Mouse (Mus musculus) heart, embryonic 10.5 days (tissue): ENCODE results near the gene Parvb. TPM values are rescaled to one million over a fixed set of nuclear protein-coding genes. Genes with fewer than 3 reads are reported as not detected.

ENCODE experiments used
- DNase-seq: peaks from one replicate; pipeline ENCODE4 v3.0.0-alpha.2; 2017; ENCODE audit warnings: low spot score
- H3K27ac ChIP-seq: fragments of 300-500 bp; sonication (generic); 2 replicates; pipeline ENCODE4 v1.5.1; 2016; ENCODE audit warnings: mild to moderate bottlenecking
- H3K27me3 ChIP-seq: fragments of 300-500 bp; sonication (generic); 2 replicates; pipeline ENCODE4 v1.6.1; 2016; ENCODE audit warnings: mild to moderate bottlenecking; ENCODE audit not compliant: poor library complexity, insufficient read depth, severe bottlenecking
- H3K36me3 ChIP-seq: fragments of 300-500 bp; sonication (generic); 2 replicates; pipeline ENCODE4 v1.6.1; 2016; ENCODE audit warnings: mild to moderate bottlenecking, moderate library complexity
- H3K4me1 ChIP-seq: fragments of 300-500 bp; sonication (generic); 2 replicates; pipeline ENCODE4 v1.6.1; 2016; ENCODE audit warnings: mild to moderate bottlenecking
- H3K4me3 ChIP-seq: fragments of 300-500 bp; sonication (generic); 2 replicates; pipeline ENCODE4 v1.5.1; 2016; ENCODE audit warnings: mild to moderate bottlenecking, moderate library complexity
- H3K9me3 ChIP-seq: fragments of 300-500 bp; sonication (generic); 2 replicates; pipeline ENCODE4 v1.6.1; 2016; ENCODE audit warnings: mild to moderate bottlenecking, moderate library complexity
- WGBS: fragments of 180-500 bp; shearing (Covaris S2); methylation state at CpG from one replicate; pipeline ENCODE4 v1.1.7; 2016; 5-methylcytosine and 5-hydroxymethylcytosine counted together
- polyA plus RNA-seq: library from polyadenylated mRNA; unstranded; fragments of >200 nt; fragmentation: Nextera tagmentation; extraction: Ambion mirVana; gene quantifications from 2 replicates; pipeline ENCODE4 v1.2.1, GENCODE M21; 2016

The Parvb gene
- polyA plus RNA-seq, 1 experiment from 2014 or later: 17.6 TPM

GRCm38 (mm10) chr15:84291097-84291496, 59.3 kb downstream of the Parvb start:
- no peak for DNase-seq
- Histone ChIP-seq H3K27ac (no peak overlapping the region), H3K4me1 (peaks cover 15% of the 10 kb centered on the region), H3K27me3 (no peaks in the 10 kb centered on the region), H3K36me3 (peaks cover 63% of the 10 kb centered on the region), H3K4me3 (no peak overlapping the region), H3K9me3 (no peaks in the 10 kb centered on the region)
- WGBS: 80% methylated on average over 5 of the region's 5 CpGs

GRCm38 (mm10) chr15:84293590-84293989, 61.7 kb downstream of the Parvb start:
- Histone ChIP-seq H3K4me1 (peaks cover 8% of the 10 kb centered on the region), H3K4me3 (no peak overlapping the region), H3K27me3 (no peaks in the 10 kb centered on the region), H3K9me3 (no peaks in the 10 kb centered on the region), H3K36me3 (peaks cover 60% of the 10 kb centered on the region), H3K27ac (no peak overlapping the region)
- no peak for DNase-seq
- 72% methylated on average over 12 of the region's 12 CpGs for WGBS

- Histone ChIP-seq H3K9me3 (no peaks in the 10 kb centered on the region), H3K4me3 (no peak overlapping the region), H3K27me3 (0 out of 2 replicates have a peak, but pooled peaks cover 5% of the 10 kb centered on the region), H3K36me3 (peaks cover 58% of the 10 kb centered on the region), H3K4me1 (peaks cover 16% of the 10 kb centered on the region), H3K27ac (no peak overlapping the region)
- WGBS: 85% methylated on average over 9 of the region's 9 CpGs
- DNase-seq: no peak
Measured at GRCm38 (mm10) chr15:84294391-84294790, 62.5 kb downstream of the Parvb start.

GRCm38 (mm10) chr15:84295225-84295624, 63.4 kb downstream of the Parvb start:
- H3K27me3 ChIP-seq: 0 out of 2 replicates have a peak, but pooled peaks cover 5% of the 10 kb centered on the region
- H3K27ac ChIP-seq: no peak overlapping the region
- H3K4me1 ChIP-seq: peaks cover 25% of the 10 kb centered on the region
- no peak for DNase-seq
- WGBS: 87% methylated on average over 10 of the region's 10 CpGs
- H3K9me3 ChIP-seq: no peaks in the 10 kb centered on the region
- H3K4me3 ChIP-seq: no peak overlapping the region
- peaks cover 52% of the 10 kb centered on the region for H3K36me3 ChIP-seq

GRCm38 (mm10) chr15:84297454-84297853, 65.6 kb downstream of the Parvb start:
- Histone ChIP-seq H3K4me1 (peaks cover 47% of the 10 kb centered on the region), H3K9me3 (no peaks in the 10 kb centered on the region), H3K4me3 (no peak overlapping the region), H3K36me3 (peaks cover 33% of the 10 kb centered on the region), H3K27me3 (peaks cover 13% of the 10 kb centered on the region; the same call in 1 of the 2 replicates), H3K27ac (no peak overlapping the region)
- 66% methylated on average over 8 of the region's 8 CpGs for WGBS
- DNase-seq: no peak

GRCm38 (mm10) chr15:84298804-84299370, 67.0 kb downstream of the Parvb start:
- Histone ChIP-seq H3K9me3 (no peaks in the 10 kb centered on the region), H3K4me1 (peaks cover 55% of the 10 kb centered on the region), H3K27me3 (peaks cover 16% of the 10 kb centered on the region; the same call in 1 of the 2 replicates), H3K36me3 (peaks cover 28% of the 10 kb centered on the region), H3K4me3 (no peak overlapping the region), H3K27ac (no peak overlapping the region)
- WGBS: 54% methylated on average over 13 of the region's 13 CpGs
- DNase-seq: no peak

- Histone ChIP-seq H3K27me3 (peaks cover 16% of the 10 kb centered on the region; the same call in 1 of the 2 replicates), H3K36me3 (peaks cover 24% of the 10 kb centered on the region), H3K4me1 (peaks cover 59% of the 10 kb centered on the region), H3K4me3 (no peak overlapping the region), H3K9me3 (no peaks in the 10 kb centered on the region), H3K27ac (peak overlapping the region; percentile 6; the same call in 1 of the 2 replicates)
- WGBS: 40% methylated on average over 9 of the region's 9 CpGs
- no peak for DNase-seq
Measured at GRCm38 (mm10) chr15:84299662-84300333, 68.0 kb downstream of the Parvb start.

GRCm38 (mm10) chr15:84300591-84300990, 68.7 kb downstream of the Parvb start:
- H3K9me3 ChIP-seq: no peaks in the 10 kb centered on the region
- peaks cover 16% of the 10 kb centered on the region; the same call in 1 of the 2 replicates for H3K27me3 ChIP-seq
- H3K4me3 ChIP-seq: no peak overlapping the region
- no peak overlapping the region; the same call in 1 of the 2 replicates for H3K27ac ChIP-seq
- DNase-seq: no peak
- H3K36me3 ChIP-seq: peaks cover 22% of the 10 kb centered on the region
- H3K4me1 ChIP-seq: peaks cover 59% of the 10 kb centered on the region
- WGBS: 52% methylated on average over 2 of the region's 2 CpGs

GRCm38 (mm10) chr15:84301026-84301425, 69.2 kb downstream of the Parvb start:
- Histone ChIP-seq H3K27me3 (peaks cover 16% of the 10 kb centered on the region; the same call in 1 of the 2 replicates), H3K4me1 (peaks cover 59% of the 10 kb centered on the region), H3K9me3 (no peaks in the 10 kb centered on the region), H3K36me3 (peaks cover 22% of the 10 kb centered on the region; the same call in 1 of the 2 replicates), H3K27ac (no peak overlapping the region; the same call in none of the 2 replicates), H3K4me3 (no peak overlapping the region)
- DNase-seq: no peak
- 25% methylated on average over 7 of the region's 7 CpGs for WGBS

GRCm38 (mm10) chr15:84301641-84302420, 70.0 kb downstream of the Parvb start:
- Histone ChIP-seq H3K27ac (0 out of 2 replicates have a peak overlapping the region, but pooled peaks have one; percentile 42), H3K36me3 (peaks cover 29% of the 10 kb centered on the region)

GRCm38 (mm10) chr15:84303264-84303663, 71.4 kb downstream of the Parvb start:
- WGBS: 59% methylated on average over 10 of the region's 10 CpGs
- Histone ChIP-seq H3K27ac (peak overlapping the region; percentile 36), H3K27me3 (peaks cover 16% of the 10 kb centered on the region; the same call in 1 of the 2 replicates), H3K4me3 (no peak overlapping the region), H3K36me3 (peaks cover 42% of the 10 kb centered on the region), H3K9me3 (no peaks in the 10 kb centered on the region), H3K4me1 (peaks cover 58% of the 10 kb centered on the region)
- DNase-seq: no peak

More at GRCm38 (mm10) chr15:84301641-84302420, 70.0 kb downstream of the Parvb start:
- H3K4me3 ChIP-seq: no peak overlapping the region
- H3K27me3 ChIP-seq: peaks cover 16% of the 10 kb centered on the region; the same call in 1 of the 2 replicates
- no peaks in the 10 kb centered on the region for H3K9me3 ChIP-seq
- DNase-seq: no peak
- WGBS: 50% methylated on average over 8 of the region's 8 CpGs
- H3K4me1 ChIP-seq: peaks cover 59% of the 10 kb centered on the region

- no peak for DNase-seq
- H3K9me3 ChIP-seq: no peaks in the 10 kb centered on the region
- peaks cover 11% of the 10 kb centered on the region; the same call in 1 of the 2 replicates for H3K27me3 ChIP-seq
- 82% methylated on average over 10 of the region's 10 CpGs for WGBS
- H3K27ac ChIP-seq: no peak overlapping the region
- H3K36me3 ChIP-seq: peaks cover 48% of the 10 kb centered on the region
- H3K4me3 ChIP-seq: no peak overlapping the region
- peaks cover 41% of the 10 kb centered on the region for H3K4me1 ChIP-seq
Measured at GRCm38 (mm10) chr15:84305333-84305732, 73.5 kb downstream of the Parvb start.
